35 mouse cellular contexts compared by ENCODE assay signal in genomic region chr11:62742261-62742957, GRCm38 (mm10). TPM values are rescaled to one million over a fixed set of nuclear protein-coding genes. Genes with fewer than 3 reads are reported as not detected.
DNase-seq lines count a peak whose midpoint lies in the region; ATAC-seq and TF ChIP-seq lines count a peak whose summit lies in the region.
"Had no signal": no experiment of that assay in that cellular context is flagged by ENCODE, and none has a peak within 500 bp of the region (broad histone marks: within the 10 kb centered on the region; RNA-seq: fewer than 3 reads in every experiment).

No protein-coding gene starts in this region.

- H3K4me2 ChIP-seq in embryonic facial prominence, embryonic 11.5 days (ENCODE audit: low read depth, low read length), result no peak overlapping the region
- H3K4me2 ChIP-seq in limb, embryonic 14.5 days (replicated peaks; ENCODE audit: low read depth, low read length, severe bottlenecking), result no peak overlapping the region
- H3K4me2 ChIP-seq in midbrain, embryonic 13.5 days (replicated peaks), result no peak overlapping the region
- H3K4me2 ChIP-seq: heart, embryonic 11.5 days; hindbrain, embryonic 14.5 days; kidney, embryonic 15.5 days; limb, embryonic 15.5 days; liver, embryonic 13.5 days; stomach, embryonic 15.5 days had no signal

- no peak overlapping the region for H3K27ac ChIP-seq in embryonic facial prominence, embryonic 11.5 days (replicated peaks; ENCODE audit: low read depth, low read length)
- no peak overlapping the region for H3K27ac ChIP-seq in limb, embryonic 14.5 days (replicated peaks; ENCODE audit: low read depth, low read length)
- no peak overlapping the region for H3K27ac ChIP-seq in midbrain, embryonic 13.5 days
- H3K27ac ChIP-seq: hindbrain, embryonic 14.5 days; kidney, embryonic 15.5 days; layer of hippocampus, adult 2 months; limb, embryonic 15.5 days; liver, embryonic 13.5 days; macrophage; stomach, embryonic 15.5 days had no signal

- WGBS in embryonic facial prominence, embryonic 11.5 days, result 42% methylated on average over 10 of the region's 10 CpGs
- 32% methylated on average over 10 of the region's 10 CpGs for WGBS in limb, embryonic 14.5 days
- 80% methylated on average over 10 of the region's 10 CpGs for WGBS in midbrain, embryonic 13.5 days

- peak; percentile 28 for DNase-seq in embryo, embryonic 10 days (ENCODE audit: low spot score)
- DNase-seq in embryo, embryonic 9.5 days (ENCODE audit: extremely low spot score), result no peak
- DNase-seq in embryonic facial prominence, embryonic 11.5 days (ENCODE audit: low spot score), result peak; percentile 87
- peak; percentile 79 for DNase-seq in hindlimb bud, embryonic 11.5 days (ENCODE audit: extremely low spot score, low read depth, low spot score)
- peak; percentile 37 for DNase-seq in limb, embryonic 14.5 days (ENCODE audit: low spot score)
- no peak for DNase-seq in right cerebral cortex, postnatal 10 days (ENCODE audit: low spot score in 2 of 2)
- no peak for DNase-seq in urinary bladder, postnatal 36 days (ENCODE audit: low spot score in 2 of 2)
- DNase-seq: adrenal gland, adult 8-10 months; cerebellum, adult 8-10 months; cerebellum, postnatal 25 days; kidney, adult 11 months; kidney, postnatal 36 days; layer of hippocampus, postnatal 36 days; liver, embryonic 13.5 days; lung, adult 18-20 months; lung, postnatal 10 days; midbrain, embryonic 14.5 days; right cerebral cortex, postnatal 14 days; thymus, postnatal 14 days had no signal

- no peaks in the 10 kb centered on the region for H3K36me3 ChIP-seq in embryonic facial prominence, embryonic 11.5 days (replicated peaks; ENCODE audit: control insufficient read depth, insufficient read depth, low read depth, low read length)
- H3K36me3 ChIP-seq in limb, embryonic 14.5 days (ENCODE audit: control insufficient read depth, insufficient read depth, low read length), result no peaks in the 10 kb centered on the region
- H3K36me3 ChIP-seq in midbrain, embryonic 13.5 days, result no peaks in the 10 kb centered on the region
- H3K36me3 ChIP-seq: kidney, embryonic 15.5 days; limb, embryonic 15.5 days; liver, embryonic 13.5 days; stomach, embryonic 15.5 days had no signal

- H3K4me1 ChIP-seq in embryonic facial prominence, embryonic 11.5 days (ENCODE audit: control insufficient read depth, insufficient read depth, low read length), result no peaks in the 10 kb centered on the region
- no peaks in the 10 kb centered on the region for H3K4me1 ChIP-seq in limb, embryonic 14.5 days (ENCODE audit: control insufficient read depth, insufficient read depth, low read length)
- peaks cover 7% of the 10 kb centered on the region for H3K4me1 ChIP-seq in midbrain, embryonic 13.5 days (replicated peaks)
- H3K4me1 ChIP-seq: stomach, embryonic 15.5 days had no signal

- no peaks in the 10 kb centered on the region for H3K27me3 ChIP-seq in embryonic facial prominence, embryonic 11.5 days (ENCODE audit: control insufficient read depth, insufficient read depth, low read length)
- 0 out of 2 replicates have a peak, but pooled peaks cover 3% of the 10 kb centered on the region for H3K27me3 ChIP-seq in limb, embryonic 14.5 days (ENCODE audit: control insufficient read depth, insufficient read depth, low read length)
- peaks cover 5% of the 10 kb centered on the region; the same call in 1 of the 2 replicates for H3K27me3 ChIP-seq in midbrain, embryonic 13.5 days
- H3K27me3 ChIP-seq: CH12.LX had no signal

- peak; percentile 56; the same call in 1 of the 2 replicates for ATAC-seq in embryonic facial prominence, embryonic 11.5 days (replicated peaks; ENCODE audit: insufficient number of reproducible peaks, low FRiP score, low TSS enrichment, low read depth)
- no peak for ATAC-seq in limb, embryonic 14.5 days (ENCODE audit: low FRiP score, low read depth)
- ATAC-seq in midbrain, embryonic 13.5 days, result no peak
- ATAC-seq: forebrain, embryonic 16.5 days; inflammation-experienced regulatory T-cells, adult 6 months had no signal

- H3K4me3 ChIP-seq in embryonic facial prominence, embryonic 11.5 days (ENCODE audit: low read depth, low read length), result no peak overlapping the region
- H3K4me3 ChIP-seq in limb, embryonic 14.5 days (replicated peaks; ENCODE audit: low read length), result no peak overlapping the region
- no peak overlapping the region for H3K4me3 ChIP-seq in midbrain, embryonic 13.5 days (replicated peaks)
- H3K4me3 ChIP-seq: erythroblast, embryonic 14.5 days; kidney, embryonic 15.5 days; layer of hippocampus, adult 2 months; limb, embryonic 15.5 days; liver, embryonic 13.5 days; stomach, embryonic 15.5 days had no signal

- no peak overlapping the region for H3K9ac ChIP-seq in embryonic facial prominence, embryonic 11.5 days (replicated peaks; ENCODE audit: low read length)
- no peak overlapping the region for H3K9ac ChIP-seq in limb, embryonic 14.5 days (ENCODE audit: low read depth, low read length, severe bottlenecking)
- H3K9ac ChIP-seq in midbrain, embryonic 13.5 days (replicated peaks), result no peak overlapping the region
- H3K9ac ChIP-seq: hindbrain, embryonic 14.5 days; kidney, embryonic 15.5 days; limb, embryonic 15.5 days; liver, embryonic 13.5 days; stomach, embryonic 15.5 days had no signal

- no peak for TF ChIP-seq POLR2A in limb, embryonic 14.5 days (IDR thresholded peaks at IDR 0.05; ENCODE audit: borderline replicate concordance, extremely low read depth, insufficient read depth, insufficient read length)

- no peaks in the 10 kb centered on the region for H3K9me3 ChIP-seq in embryonic facial prominence, embryonic 11.5 days (replicated peaks; ENCODE audit: control insufficient read depth, low read length)
- H3K9me3 ChIP-seq in limb, embryonic 14.5 days (ENCODE audit: control insufficient read depth, low read length), result no peaks in the 10 kb centered on the region
- no peaks in the 10 kb centered on the region for H3K9me3 ChIP-seq in midbrain, embryonic 13.5 days
- H3K9me3 ChIP-seq: kidney, embryonic 15.5 days; limb, embryonic 15.5 days; liver, embryonic 13.5 days; stomach, embryonic 15.5 days had no signal

RNA-seq across cellular contexts. Expression of gene Gm10428, which starts 10.5 kb away (rescaled TPM):
- not detected in 2 replicates for polyA plus RNA-seq in embryonic facial prominence, embryonic 11.5 days (2014; fragmentation: Nextera tagmentation; extraction: Ambion mirVana)
- polyA plus RNA-seq in limb, embryonic 14.5 days (2012; rRNA removed), result not detected in 2 replicates
- polyA plus RNA-seq in limb, embryonic 14.5 days (2014; fragmentation: Nextera tagmentation; extraction: Ambion mirVana), result not detected in 2 replicates
- not detected in 2 replicates for polyA plus RNA-seq in midbrain, embryonic 13.5 days (2015; fragmentation: Nextera tagmentation; extraction: Ambion mirVana)
- polyA plus RNA-seq: C2C12; erythroblast, embryonic 14.5 days; forebrain, embryonic 11.5 days; forebrain, embryonic 16.5 days; heart, embryonic 11.5 days; heart, embryonic 16.5 days; hindbrain, embryonic 14.5 days; inflammation-experienced regulatory T-cells, adult 6 months; kidney, embryonic 15.5 days; limb, embryonic 15.5 days; liver, embryonic 13.5 days; macrophage; midbrain, embryonic 14.5 days; neural tube, embryonic 14.5 days; stomach, embryonic 15.5 days had no signal

RNA-seq across cellular contexts. Expression of gene Zfp287, which starts 10.7 kb away (rescaled TPM):
- polyA plus RNA-seq in embryonic facial prominence, embryonic 11.5 days (2014; fragmentation: Nextera tagmentation; extraction: Ambion mirVana), result 11.6 and 11.9 TPM in 2 replicates
- 7.7 and 8.9 TPM in 2 replicates for polyA plus RNA-seq in limb, embryonic 14.5 days (2012; rRNA removed)
- polyA plus RNA-seq in limb, embryonic 14.5 days (2014; fragmentation: Nextera tagmentation; extraction: Ambion mirVana), result 9.2 and 10.7 TPM in 2 replicates
- 21.2 and 22.2 TPM in 2 replicates for polyA plus RNA-seq in midbrain, embryonic 13.5 days (2015; fragmentation: Nextera tagmentation; extraction: Ambion mirVana)
- polyA plus RNA-seq: erythroblast, embryonic 14.5 days had no signal

RNA-seq across cellular contexts. Expression of gene Zfp286, which starts 46.9 kb away (rescaled TPM):
- polyA plus RNA-seq in embryonic facial prominence, embryonic 11.5 days (2014; fragmentation: Nextera tagmentation; extraction: Ambion mirVana), result 34.3 and 36.2 TPM in 2 replicates
- 14.0 and 17.0 TPM in 2 replicates for polyA plus RNA-seq in limb, embryonic 14.5 days (2012; rRNA removed)
- 22.2 and 31.9 TPM in 2 replicates for polyA plus RNA-seq in limb, embryonic 14.5 days (2014; fragmentation: Nextera tagmentation; extraction: Ambion mirVana)
- 35.4 and 37.9 TPM in 2 replicates for polyA plus RNA-seq in midbrain, embryonic 13.5 days (2015; fragmentation: Nextera tagmentation; extraction: Ambion mirVana)
- polyA plus RNA-seq: C2C12; erythroblast, embryonic 14.5 days had no signal

Comparison
In these comparisons a context has a peak if more than half of its experiments do, and no peak if none do; other contexts are left out.
1. DNase-seq: peak in embryo, embryonic 10 days (single experiment), embryonic facial prominence, embryonic 11.5 days (single experiment), hindlimb bud, embryonic 11.5 days (single experiment) and limb, embryonic 14.5 days (single experiment); none in embryo, embryonic 9.5 days (single experiment), right cerebral cortex, postnatal 10 days (0 of 2) and urinary bladder, postnatal 36 days (0 of 2).